Mouse (Mus musculus): ENCODE measurements at regions not wholly inside any gene's neighbourhood (a gene's known extent, or its start where the extent isn't known, plus 50 kb on each side); places are given as distances from the start of the nearest gene placed in this dataset.

DNA sequence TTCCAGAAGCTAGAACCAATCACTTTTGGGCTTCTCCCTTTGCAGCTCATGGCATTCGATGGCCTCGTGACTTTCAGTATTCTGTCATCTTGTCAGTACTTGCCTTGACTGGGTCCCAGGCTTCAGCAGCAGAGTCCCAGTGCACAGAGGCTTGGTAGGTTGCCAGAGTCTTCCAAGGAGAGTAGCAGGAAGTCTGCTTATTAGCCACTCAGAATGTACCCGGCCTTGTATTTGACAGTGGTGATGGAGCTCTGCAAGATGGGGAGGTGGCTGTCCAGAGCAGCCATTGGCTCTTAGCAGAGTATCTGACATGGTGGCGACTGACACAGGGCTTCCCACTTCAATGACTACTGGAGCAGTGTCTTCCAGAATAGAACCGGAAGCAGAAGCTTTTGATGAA, 293.3 kb upstream of the Cdh5 start:
- DNase-seq (ENCODE audit: low spot score), result no peak

DNA sequence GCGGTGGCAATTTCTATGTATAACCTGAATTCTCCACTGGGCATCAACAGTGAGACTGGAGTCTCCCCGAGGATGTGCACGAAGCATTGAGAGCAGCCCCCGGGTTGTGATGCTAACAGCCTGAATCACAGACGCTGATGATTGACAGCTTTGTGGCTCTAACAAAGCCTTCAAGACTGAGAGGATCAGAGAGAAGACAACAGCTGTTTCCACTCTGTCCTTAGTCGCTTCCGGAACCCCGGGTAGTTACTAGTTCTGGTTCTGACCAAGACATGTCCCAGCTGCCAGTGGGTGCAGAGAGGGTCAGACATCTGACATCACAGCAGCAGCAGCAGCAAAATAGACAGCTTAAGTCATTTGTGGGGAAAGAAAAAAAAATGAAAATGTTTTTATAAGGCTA, 292.8 kb upstream of the Cdh5 start:
- DNase-seq (ENCODE audit: low spot score), result no peak

- DNase-seq (ENCODE audit: low spot score), result no peak
These were observed 292.3 kb upstream of the Cdh5 start for GRCm38 (mm10) chr8:103809140-103809539.

GRCm38 (mm10) chr8:103813954-103814591, 287.4 kb upstream of the Cdh5 start:
- no peak for DNase-seq (ENCODE audit: low spot score)

GRCm38 (mm10) chr8:103816101-103816894, 285.1 kb upstream of the Cdh5 start:
- no peak for DNase-seq (ENCODE audit: low spot score)

GRCm38 (mm10) chr8:103823541-103823940, 277.9 kb upstream of the Cdh5 start:
- DNase-seq (ENCODE audit: low spot score), result no peak

GRCm38 (mm10) chr8:103824747-103825146, 276.7 kb upstream of the Cdh5 start:
- no peak for DNase-seq (ENCODE audit: low spot score)

- DNase-seq (ENCODE audit: low spot score), result no peak
These were observed 276.1 kb upstream of the Cdh5 start for GRCm38 (mm10) chr8:103825289-103825688.

DNA sequence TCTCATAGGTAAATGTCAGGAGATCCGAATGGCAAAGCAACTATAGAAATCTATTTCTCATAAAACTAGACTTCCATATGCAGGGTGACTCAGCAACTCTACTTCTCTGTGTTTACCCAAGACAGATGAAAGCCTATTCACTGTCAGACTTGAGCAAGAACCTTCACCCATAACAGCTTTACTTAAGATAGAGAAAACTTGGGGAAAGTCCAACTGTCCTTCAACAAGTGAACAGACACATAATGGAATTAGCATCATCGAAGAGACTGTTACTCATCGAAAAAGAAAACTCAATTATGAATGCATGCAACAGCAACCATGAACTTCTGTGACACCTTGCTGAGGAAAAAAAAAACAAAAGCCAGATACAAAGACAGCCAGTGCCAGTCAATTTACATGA, 271.0 kb upstream of the Cdh5 start:
- no peak for DNase-seq (ENCODE audit: low spot score)

DNA sequence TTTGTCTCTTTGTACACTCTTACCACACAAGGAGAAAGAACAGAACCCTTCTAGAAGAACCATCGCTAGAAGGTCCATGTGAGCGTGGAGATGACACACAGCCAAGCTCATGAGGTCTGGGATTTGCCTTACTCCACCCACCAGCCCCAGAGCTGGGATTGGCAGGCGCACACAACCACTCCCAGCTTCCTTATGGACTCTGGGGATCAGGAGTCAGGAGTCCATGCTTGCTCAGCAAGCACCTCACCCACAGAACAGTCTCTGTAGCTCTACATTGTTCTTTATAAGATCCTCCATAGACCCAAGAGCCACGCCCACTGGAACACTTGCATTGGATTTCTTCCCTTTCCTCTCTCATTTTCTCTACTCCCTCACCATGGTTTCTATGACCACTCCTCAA, 261.4 kb upstream of the Cdh5 start:
- DNase-seq (ENCODE audit: low spot score), result no peak

- no peak for DNase-seq (ENCODE audit: low spot score)
These were observed 255.5 kb upstream of the Cdh5 start for GRCm38 (mm10) chr8:103845964-103846363.

- DNase-seq (ENCODE audit: low spot score), result no peak
These were observed 254.9 kb upstream of the Cdh5 start for GRCm38 (mm10) chr8:103846382-103846976.

DNA sequence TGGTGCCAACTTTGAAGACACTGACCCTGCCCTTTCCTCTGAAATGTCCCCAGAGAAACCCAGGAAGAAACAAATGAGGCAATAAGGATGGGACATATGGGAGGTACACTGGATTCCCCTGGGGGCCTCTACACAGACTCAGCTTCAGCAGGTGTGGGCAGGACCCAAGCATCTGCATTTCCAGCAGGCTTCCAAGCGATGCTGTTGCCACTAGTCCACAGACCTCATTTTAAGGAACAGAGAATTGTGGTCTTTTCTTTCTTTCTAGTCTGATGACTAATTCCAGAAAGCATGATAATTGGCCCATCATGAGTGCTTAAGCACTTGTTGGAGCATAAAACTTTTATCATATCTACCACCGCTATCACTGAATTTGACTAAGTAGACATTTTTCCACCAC, 251.6 kb upstream of the Cdh5 start:
- DNase-seq (ENCODE audit: low spot score), result no peak

- DNase-seq (ENCODE audit: low spot score), result no peak
These were observed 250.1 kb upstream of the Cdh5 start for GRCm38 (mm10) chr8:103851286-103851685.

GRCm38 (mm10) chr8:103853048-103853447, 248.4 kb upstream of the Cdh5 start:
- no peak for DNase-seq (ENCODE audit: low spot score)

DNA sequence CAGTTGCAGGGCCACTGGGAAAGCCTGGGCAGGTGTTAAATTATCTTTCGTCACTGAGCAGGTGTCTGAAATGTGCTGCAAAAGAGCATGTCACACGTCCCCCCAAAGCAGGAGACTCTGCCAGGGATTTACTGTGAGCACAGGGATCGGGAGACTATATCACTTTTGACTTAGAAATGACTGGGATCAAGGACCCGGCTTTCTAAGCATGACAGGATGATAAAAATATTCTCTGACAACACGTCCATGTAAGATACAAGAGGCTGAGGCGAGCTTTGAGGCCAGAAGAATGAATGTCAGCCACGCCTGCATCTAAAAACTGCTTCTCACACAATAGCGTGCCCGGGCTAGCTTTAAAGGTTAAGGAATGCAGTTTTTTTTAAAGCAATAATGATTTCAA, 246.1 kb upstream of the Cdh5 start:
- DNase-seq (ENCODE audit: low spot score), result no peak

- no peak for DNase-seq (ENCODE audit: low spot score)
These were observed 242.3 kb upstream of the Cdh5 start for GRCm38 (mm10) chr8:103859130-103859529.

GRCm38 (mm10) chr8:103873598-103874502, 227.6 kb upstream of the Cdh5 start:
- no peak for DNase-seq (ENCODE audit: low spot score)

- DNase-seq (ENCODE audit: low spot score), result no peak
These were observed 226.9 kb upstream of the Cdh5 start for GRCm38 (mm10) chr8:103874506-103874905.

- DNase-seq (ENCODE audit: low spot score), result no peak
These were observed 221.9 kb upstream of the Cdh5 start for GRCm38 (mm10) chr8:103879505-103879904.

- DNase-seq (ENCODE audit: low spot score), result no peak
These were observed 220.8 kb upstream of the Cdh5 start for GRCm38 (mm10) chr8:103880431-103881145.

GRCm38 (mm10) chr8:103881146-103881486, 220.3 kb upstream of the Cdh5 start:
- no peak for DNase-seq (ENCODE audit: low spot score)
